Mouse (Mus musculus): ENCODE results near the gene Mob2. TPM values are rescaled to one million over a fixed set of nuclear protein-coding genes. Genes with fewer than 3 reads are reported as not detected.

The Mob2 gene
- polyA plus RNA-seq, 1 experiment from 2014 or later, result 68.2 TPM

GRCm38 (mm10) chr7:142091848-142092247 lies 31.0 kb upstream of the Mob2 start:
- Histone ChIP-seq H3K4me2 (replicated peaks; ENCODE audit: low read depth, low read length) (no peak overlapping the region), H3K27me3 (ENCODE audit: control insufficient read depth, insufficient read depth, low read length) (peaks cover 27% of the 10 kb centered on the region), H3K9me3 (ENCODE audit: control insufficient read depth, low read depth, low read length) (no peaks in the 10 kb centered on the region), H3K9ac (replicated peaks; ENCODE audit: low read depth, low read length) (no peak overlapping the region), H3K4me3 (ENCODE audit: low read depth, low read length) (no peak overlapping the region), H3K4me1 (ENCODE audit: control insufficient read depth, insufficient read depth, low read length) (peaks cover 12% of the 10 kb centered on the region; the same call in 1 of the 2 replicates), H3K36me3 (ENCODE audit: control insufficient read depth, insufficient read depth, low read length) (no peaks in the 10 kb centered on the region), H3K27ac (ENCODE audit: low read length) (no peak overlapping the region)
- 12% methylated on average over 4 of the region's 4 CpGs for WGBS
- no peak for ATAC-seq (ENCODE audit: insufficient number of reproducible peaks, insufficient read depth, low FRiP score, low read depth)

DNA sequence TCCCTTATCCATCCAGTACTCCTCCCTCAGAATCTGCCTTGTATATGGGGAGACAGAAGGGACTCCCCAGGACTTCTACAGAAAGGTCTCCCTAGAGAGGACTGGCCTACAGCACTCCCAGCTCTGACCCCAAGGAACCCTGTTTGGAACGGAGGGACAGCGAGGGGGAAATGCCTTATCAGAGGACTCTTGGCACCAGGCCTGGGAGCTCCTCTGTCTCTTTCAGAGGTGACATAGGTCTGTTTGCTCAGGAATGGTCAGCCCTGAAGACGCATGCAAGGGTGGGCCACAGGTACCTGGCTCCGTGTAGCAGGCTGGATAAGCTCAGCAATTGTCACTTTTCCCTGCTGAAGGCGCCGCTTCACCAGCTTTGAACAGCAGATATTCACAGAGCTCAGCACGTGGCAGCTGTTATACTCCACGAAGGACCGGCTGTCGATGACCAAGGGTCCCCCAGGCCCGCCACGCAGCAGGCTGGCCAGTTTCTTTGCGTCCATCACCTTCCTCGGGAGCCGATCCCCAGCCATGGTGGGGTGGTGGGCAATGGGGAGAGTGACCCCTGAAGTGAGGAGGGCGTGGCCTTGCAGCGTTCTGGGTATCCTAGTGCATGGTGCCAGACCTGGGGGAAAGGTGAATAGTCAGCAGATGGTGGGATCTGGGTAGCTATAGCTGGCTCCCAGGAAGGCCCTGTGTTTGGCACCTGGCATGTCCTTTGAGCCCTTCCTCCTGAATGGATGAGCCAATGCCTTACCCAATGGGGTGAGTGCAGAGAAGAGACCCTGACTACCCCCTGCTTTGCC lies 29.0 kb upstream of the Mob2 start:
- H3K4me1 ChIP-seq (ENCODE audit: control insufficient read depth, insufficient read depth, low read length), result peaks cover 8% of the 10 kb centered on the region; the same call in 1 of the 2 replicates
- WGBS, result 59% methylated on average over 17 of the region's 17 CpGs
- H3K4me2 ChIP-seq (replicated peaks; ENCODE audit: low read depth, low read length), result no peak overlapping the region
- no peak overlapping the region for H3K27ac ChIP-seq (ENCODE audit: low read length)
- peaks cover 12% of the 10 kb centered on the region for H3K27me3 ChIP-seq (ENCODE audit: control insufficient read depth, insufficient read depth, low read length)
- H3K9me3 ChIP-seq (ENCODE audit: control insufficient read depth, low read depth, low read length), result no peaks in the 10 kb centered on the region
- ATAC-seq (ENCODE audit: insufficient number of reproducible peaks, insufficient read depth, low FRiP score, low read depth), result no peak
- H3K4me3 ChIP-seq (ENCODE audit: low read depth, low read length), result no peak overlapping the region
- H3K36me3 ChIP-seq (ENCODE audit: control insufficient read depth, insufficient read depth, low read length), result no peaks in the 10 kb centered on the region
- H3K9ac ChIP-seq (replicated peaks; ENCODE audit: low read depth, low read length), result no peak overlapping the region

- Histone ChIP-seq H3K4me2 (replicated peaks; ENCODE audit: low read depth, low read length) (no peak overlapping the region), H3K4me1 (ENCODE audit: control insufficient read depth, insufficient read depth, low read length) (peaks cover 14% of the 10 kb centered on the region; the same call in 1 of the 2 replicates), H3K27me3 (ENCODE audit: control insufficient read depth, insufficient read depth, low read length) (peaks cover 8% of the 10 kb centered on the region), H3K9me3 (ENCODE audit: control insufficient read depth, low read depth, low read length) (no peaks in the 10 kb centered on the region), H3K9ac (replicated peaks; ENCODE audit: low read depth, low read length) (no peak overlapping the region), H3K27ac (ENCODE audit: low read length) (no peak overlapping the region), H3K36me3 (ENCODE audit: control insufficient read depth, insufficient read depth, low read length) (no peaks in the 10 kb centered on the region), H3K4me3 (ENCODE audit: low read depth, low read length) (no peak overlapping the region)
- ATAC-seq (ENCODE audit: insufficient number of reproducible peaks, insufficient read depth, low FRiP score, low read depth), result peak; percentile 66; the same call in 1 of the 2 replicates
- 4% methylated on average over 5 of the region's 5 CpGs for WGBS
These were observed 28.0 kb upstream of the Mob2 start for GRCm38 (mm10) chr7:142088886-142089285.

GRCm38 (mm10) chr7:142087069-142087652 lies 26.3 kb upstream of the Mob2 start:
- ATAC-seq (ENCODE audit: insufficient number of reproducible peaks, insufficient read depth, low FRiP score, low read depth), result peak; percentile 53; the same call in 1 of the 2 replicates
- Histone ChIP-seq H3K4me2 (replicated peaks; ENCODE audit: low read depth, low read length) (no peak overlapping the region), H3K9me3 (ENCODE audit: control insufficient read depth, low read depth, low read length) (no peaks in the 10 kb centered on the region), H3K27me3 (ENCODE audit: control insufficient read depth, insufficient read depth, low read length) (peaks cover 11% of the 10 kb centered on the region), H3K9ac (replicated peaks; ENCODE audit: low read depth, low read length) (no peak overlapping the region), H3K4me3 (ENCODE audit: low read depth, low read length) (no peak overlapping the region), H3K27ac (ENCODE audit: low read length) (no peak overlapping the region), H3K36me3 (ENCODE audit: control insufficient read depth, insufficient read depth, low read length) (no peaks in the 10 kb centered on the region), H3K4me1 (ENCODE audit: control insufficient read depth, insufficient read depth, low read length) (peaks cover 15% of the 10 kb centered on the region; the same call in 1 of the 2 replicates)
- 83% methylated on average over 1 of the region's 1 CpGs for WGBS

- peaks cover 15% of the 10 kb centered on the region for H3K27me3 ChIP-seq (ENCODE audit: control insufficient read depth, insufficient read depth, low read length)
- H3K9me3 ChIP-seq (ENCODE audit: control insufficient read depth, low read depth, low read length), result no peaks in the 10 kb centered on the region
- H3K4me2 ChIP-seq (replicated peaks; ENCODE audit: low read depth, low read length), result no peak overlapping the region
- H3K36me3 ChIP-seq (ENCODE audit: control insufficient read depth, insufficient read depth, low read length), result no peaks in the 10 kb centered on the region
- peaks cover 20% of the 10 kb centered on the region; the same call in 1 of the 2 replicates for H3K4me1 ChIP-seq (ENCODE audit: control insufficient read depth, insufficient read depth, low read length)
- no peak overlapping the region for H3K4me3 ChIP-seq (ENCODE audit: low read depth, low read length)
- H3K27ac ChIP-seq (ENCODE audit: low read length), result no peak overlapping the region
- H3K9ac ChIP-seq (replicated peaks; ENCODE audit: low read depth, low read length), result no peak overlapping the region
- no peak for ATAC-seq (ENCODE audit: insufficient number of reproducible peaks, insufficient read depth, low FRiP score, low read depth)
- 75% methylated on average over 4 of the region's 4 CpGs for WGBS
These were observed 25.5 kb upstream of the Mob2 start for GRCm38 (mm10) chr7:142086159-142086905.

DNA sequence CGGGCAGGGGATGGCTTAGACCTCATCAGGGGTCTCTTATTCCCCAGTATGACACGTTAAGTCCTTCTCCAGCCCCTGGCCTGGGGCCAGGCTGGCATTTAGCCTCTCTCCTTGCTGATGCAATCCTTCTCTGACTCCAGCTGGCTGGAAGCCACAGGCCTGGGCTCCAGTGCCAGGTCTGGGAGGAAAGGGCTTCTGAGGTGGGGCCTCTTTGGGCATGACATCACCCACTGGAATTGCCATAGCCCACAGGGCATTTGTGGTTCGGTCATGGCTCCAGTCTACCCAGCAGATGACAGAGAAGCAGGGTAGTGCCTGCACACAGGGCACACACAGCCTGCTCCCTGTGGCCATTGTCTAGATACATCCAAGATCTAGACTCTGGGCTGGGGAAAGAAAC lies 24.0 kb upstream of the Mob2 start:
- no peak for ATAC-seq (ENCODE audit: insufficient number of reproducible peaks, insufficient read depth, low FRiP score, low read depth)
- Histone ChIP-seq H3K36me3 (ENCODE audit: control insufficient read depth, insufficient read depth, low read length) (no peaks in the 10 kb centered on the region), H3K4me1 (ENCODE audit: control insufficient read depth, insufficient read depth, low read length) (peaks cover 20% of the 10 kb centered on the region; the same call in 1 of the 2 replicates), H3K9ac (replicated peaks; ENCODE audit: low read depth, low read length) (no peak overlapping the region), H3K4me3 (ENCODE audit: low read depth, low read length) (no peak overlapping the region), H3K9me3 (ENCODE audit: control insufficient read depth, low read depth, low read length) (no peaks in the 10 kb centered on the region), H3K4me2 (replicated peaks; ENCODE audit: low read depth, low read length) (no peak overlapping the region), H3K27me3 (ENCODE audit: control insufficient read depth, insufficient read depth, low read length) (peaks cover 19% of the 10 kb centered on the region), H3K27ac (ENCODE audit: low read length) (no peak overlapping the region)
- 54% methylated on average over 3 of the region's 3 CpGs for WGBS

DNA sequence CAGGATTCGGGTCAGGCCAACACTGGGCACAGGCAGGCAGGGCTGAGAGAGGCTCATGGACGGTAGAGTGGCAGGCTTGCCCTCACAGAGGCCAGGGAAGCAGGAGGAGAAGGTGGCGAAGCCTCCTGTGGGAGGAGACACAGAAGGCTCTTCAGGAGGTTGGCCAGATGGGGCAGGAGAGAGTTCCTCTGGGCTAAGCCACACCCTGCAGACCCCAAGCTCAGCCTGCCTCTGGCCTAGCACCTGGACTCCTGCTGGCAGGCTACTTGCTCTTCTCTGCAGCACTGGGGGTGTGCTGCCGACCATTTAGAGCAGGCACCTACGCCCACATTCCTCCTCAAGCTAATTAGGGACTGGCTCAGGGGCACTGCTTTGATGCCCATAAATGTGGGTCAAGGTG lies 23.5 kb upstream of the Mob2 start:
- Histone ChIP-seq H3K4me2 (replicated peaks; ENCODE audit: low read depth, low read length) (no peak overlapping the region), H3K27me3 (ENCODE audit: control insufficient read depth, insufficient read depth, low read length) (peaks cover 19% of the 10 kb centered on the region), H3K9ac (replicated peaks; ENCODE audit: low read depth, low read length) (no peak overlapping the region), H3K36me3 (ENCODE audit: control insufficient read depth, insufficient read depth, low read length) (no peaks in the 10 kb centered on the region), H3K4me3 (ENCODE audit: low read depth, low read length) (no peak overlapping the region), H3K4me1 (ENCODE audit: control insufficient read depth, insufficient read depth, low read length) (peaks cover 20% of the 10 kb centered on the region; the same call in 1 of the 2 replicates), H3K27ac (ENCODE audit: low read length) (no peak overlapping the region), H3K9me3 (ENCODE audit: control insufficient read depth, low read depth, low read length) (no peaks in the 10 kb centered on the region)
- 38% methylated on average over 5 of the region's 5 CpGs for WGBS
- ATAC-seq (ENCODE audit: insufficient number of reproducible peaks, insufficient read depth, low FRiP score, low read depth), result peak; percentile 34; the same call in 1 of the 2 replicates

- Histone ChIP-seq H3K9ac (replicated peaks; ENCODE audit: low read depth, low read length) (no peak overlapping the region), H3K27me3 (ENCODE audit: control insufficient read depth, insufficient read depth, low read length) (peaks cover 22% of the 10 kb centered on the region), H3K4me1 (ENCODE audit: control insufficient read depth, insufficient read depth, low read length) (peaks cover 17% of the 10 kb centered on the region; the same call in 1 of the 2 replicates), H3K9me3 (ENCODE audit: control insufficient read depth, low read depth, low read length) (no peaks in the 10 kb centered on the region), H3K4me2 (replicated peaks; ENCODE audit: low read depth, low read length) (no peak overlapping the region), H3K27ac (ENCODE audit: low read length) (no peak overlapping the region), H3K36me3 (ENCODE audit: control insufficient read depth, insufficient read depth, low read length) (no peaks in the 10 kb centered on the region), H3K4me3 (ENCODE audit: low read depth, low read length) (no peak overlapping the region)
- ATAC-seq (ENCODE audit: insufficient number of reproducible peaks, insufficient read depth, low FRiP score, low read depth), result no peak
- 33% methylated on average over 12 of the region's 12 CpGs for WGBS
These were observed 22.9 kb upstream of the Mob2 start for GRCm38 (mm10) chr7:142083588-142084317.
